In genomic region chr1:127484826-127485225, GRCm38 (mm10) we compare ENCODE assay signal across 8 mouse cellular contexts.
DNase-seq lines count a peak whose midpoint lies in the region; ATAC-seq and TF ChIP-seq lines count a peak whose summit lies in the region.

No protein-coding gene starts in this region.

- no peaks in the 10 kb centered on the region for H3K9me3 ChIP-seq in intestine, postnatal 0 days (ENCODE audit: control insufficient read depth)
- H3K9me3 ChIP-seq in intestine, embryonic 15.5 days, result no peaks in the 10 kb centered on the region
- no peaks in the 10 kb centered on the region for H3K9me3 ChIP-seq in ES-Bruce4 (replicated peaks; ENCODE audit: control insufficient read depth, insufficient read depth, low read length, poor library complexity, severe bottlenecking)
- H3K9me3 ChIP-seq in embryonic facial prominence, embryonic 11.5 days (replicated peaks; ENCODE audit: control insufficient read depth, low read length), result no peaks in the 10 kb centered on the region

- 42% methylated on average over 7 of the region's 7 CpGs for WGBS in intestine, postnatal 0 days
- 45% methylated on average over 7 of the region's 7 CpGs for WGBS in intestine, embryonic 15.5 days
- 52% methylated on average over 7 of the region's 7 CpGs for WGBS in embryonic facial prominence, embryonic 11.5 days

- peaks cover 31% of the 10 kb centered on the region for H3K36me3 ChIP-seq in intestine, postnatal 0 days (ENCODE audit: control insufficient read depth, insufficient read depth)
- H3K36me3 ChIP-seq in intestine, embryonic 15.5 days, result peaks cover 3% of the 10 kb centered on the region; the same call in 1 of the 2 replicates
- no peaks in the 10 kb centered on the region for H3K36me3 ChIP-seq in ES-Bruce4 (ENCODE audit: control insufficient read depth, insufficient read depth, low read length, poor library complexity, severe bottlenecking)
- H3K36me3 ChIP-seq in embryonic facial prominence, embryonic 11.5 days (replicated peaks; ENCODE audit: control insufficient read depth, insufficient read depth, low read depth, low read length), result no peaks in the 10 kb centered on the region

- peak; percentile 26 to 32 for DNase-seq in adrenal gland, postnatal 4 days (ENCODE audit: low spot score in 2 of 2)
- peak; percentile 69 for DNase-seq in embryonic facial prominence, embryonic 11.5 days (ENCODE audit: low spot score)
- DNase-seq in left cerebral cortex, postnatal 14 days (ENCODE audit: low spot score in 2 of 2), result peak; percentile 69 to 73
- peak; percentile 48 to 70 for DNase-seq in natural killer cell, adult 2 months (ENCODE audit: low spot score in 2 of 2)
- peak; percentile 86 for DNase-seq in thymus, postnatal 4 days

- no peaks in the 10 kb centered on the region for H3K27me3 ChIP-seq in intestine, postnatal 0 days (replicated peaks; ENCODE audit: control insufficient read depth, insufficient read depth, low read length)
- no peaks in the 10 kb centered on the region for H3K27me3 ChIP-seq in intestine, embryonic 15.5 days (replicated peaks)
- no peaks in the 10 kb centered on the region for H3K27me3 ChIP-seq in ES-Bruce4 (ENCODE audit: control insufficient read depth, insufficient read depth, low read length, poor library complexity, severe bottlenecking)
- no peaks in the 10 kb centered on the region for H3K27me3 ChIP-seq in embryonic facial prominence, embryonic 11.5 days (ENCODE audit: control insufficient read depth, insufficient read depth, low read length)

- H3K9ac ChIP-seq in intestine, postnatal 0 days (ENCODE audit: low read depth, low read length), result no peak overlapping the region
- H3K9ac ChIP-seq in intestine, embryonic 15.5 days, result no peak overlapping the region
- no peak overlapping the region for H3K9ac ChIP-seq in ES-Bruce4 (ENCODE audit: low read depth, poor library complexity, severe bottlenecking)
- H3K9ac ChIP-seq in embryonic facial prominence, embryonic 11.5 days (replicated peaks; ENCODE audit: low read length), result no peak overlapping the region

- peak; percentile 76 for TF ChIP-seq CTCF in intestine, postnatal 0 days (IDR thresholded peaks at IDR 0.05; ENCODE audit: low read depth)
- TF ChIP-seq CTCF in ES-Bruce4 (IDR thresholded peaks at IDR 0.05; ENCODE audit: low read depth, low read length), result peak; percentile 64

- TF ChIP-seq POLR2A in ES-Bruce4 (IDR thresholded peaks at IDR 0.05; ENCODE audit: insufficient read depth, low read length), result no peak

- H3K4me3 ChIP-seq in intestine, postnatal 0 days (ENCODE audit: low read depth, low read length), result no peak overlapping the region
- no peak overlapping the region for H3K4me3 ChIP-seq in intestine, embryonic 15.5 days (replicated peaks)
- no peak overlapping the region for H3K4me3 ChIP-seq in ES-Bruce4 (ENCODE audit: low read depth, low read length)
- H3K4me3 ChIP-seq in embryonic facial prominence, embryonic 11.5 days (ENCODE audit: low read depth, low read length), result no peak overlapping the region

- no peak for ATAC-seq in intestine, postnatal 0 days
- ATAC-seq in intestine, embryonic 15.5 days, result no peak
- no peak for ATAC-seq in embryonic facial prominence, embryonic 11.5 days (replicated peaks; ENCODE audit: insufficient number of reproducible peaks, low FRiP score, low TSS enrichment, low read depth)

- no peak overlapping the region for H3K27ac ChIP-seq in intestine, postnatal 0 days (ENCODE audit: low read depth, low read length)
- H3K27ac ChIP-seq in intestine, embryonic 15.5 days, result no peak overlapping the region
- H3K27ac ChIP-seq in ES-Bruce4 (ENCODE audit: insufficient read depth, low read length), result no peak overlapping the region
- H3K27ac ChIP-seq in embryonic facial prominence, embryonic 11.5 days (replicated peaks; ENCODE audit: low read depth, low read length), result no peak overlapping the region

- H3K4me1 ChIP-seq in intestine, postnatal 0 days (replicated peaks; ENCODE audit: control insufficient read depth, insufficient read depth, low read length), result no peaks in the 10 kb centered on the region
- H3K4me1 ChIP-seq in intestine, embryonic 15.5 days (replicated peaks), result no peaks in the 10 kb centered on the region
- no peaks in the 10 kb centered on the region for H3K4me1 ChIP-seq in ES-Bruce4 (ENCODE audit: control insufficient read depth, insufficient read depth, low read length)
- no peaks in the 10 kb centered on the region for H3K4me1 ChIP-seq in embryonic facial prominence, embryonic 11.5 days (ENCODE audit: control insufficient read depth, insufficient read depth, low read length)

- no peak overlapping the region for H3K4me2 ChIP-seq in intestine, postnatal 0 days (replicated peaks; ENCODE audit: low read depth)
- no peak overlapping the region for H3K4me2 ChIP-seq in intestine, embryonic 15.5 days (replicated peaks)
- no peak overlapping the region for H3K4me2 ChIP-seq in embryonic facial prominence, embryonic 11.5 days (ENCODE audit: low read depth, low read length)

- TF ChIP-seq EP300 in ES-Bruce4 (IDR thresholded peaks at IDR 0.05; ENCODE audit: insufficient read depth, low read depth, low read length), result no peak

- intact Hi-C loops in left cerebral cortex, postnatal 14 days (cut with DNase I), result no loop called here

Comparison
In these comparisons a context has a peak if more than half of its experiments do, and no peak if none do; other contexts are left out.
1. DNase-seq: peak in every context shown above with its lines; median percentile 86 in thymus, postnatal 4 days; 71 in left cerebral cortex, postnatal 14 days; 69 in embryonic facial prominence, embryonic 11.5 days; 59 in natural killer cell, adult 2 months; 29 in adrenal gland, postnatal 4 days.